Mouse (Mus musculus): ENCODE results near the gene Gda.

DNA sequence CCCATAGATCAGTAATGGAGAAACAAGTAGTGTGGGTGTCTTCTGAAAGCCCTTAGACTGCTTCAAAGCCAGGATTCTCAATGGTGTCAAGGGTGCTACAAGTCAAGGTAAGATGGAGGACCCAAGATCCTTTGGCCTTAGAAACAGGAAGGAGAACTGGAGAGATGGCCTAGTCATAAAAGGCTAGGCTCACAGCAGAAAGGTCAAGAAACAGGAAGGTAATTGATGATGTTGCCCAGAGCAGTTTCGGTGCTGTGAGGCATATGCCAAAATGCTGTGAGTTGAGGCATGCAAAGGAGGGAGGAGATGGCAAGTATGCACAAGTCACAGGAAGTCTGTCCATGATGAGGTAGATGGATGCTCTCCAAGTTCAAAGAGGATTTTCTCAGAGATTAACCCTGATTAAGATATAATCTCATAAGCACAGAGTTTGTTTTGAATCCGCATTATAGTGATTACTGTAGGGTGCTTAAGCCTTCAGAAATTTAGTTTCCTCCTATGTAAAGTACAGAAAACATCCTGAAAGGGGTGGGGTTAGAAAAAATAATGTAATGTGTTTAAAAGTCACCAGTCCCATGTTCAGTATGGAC, 26.2 kb upstream of the Gda start:
- TF ChIP-seq CTCF (IDR thresholded peaks at IDR 0.05; ENCODE audit: borderline replicate concordance, insufficient read depth, low read length) (no peak), POLR2A (IDR thresholded peaks at IDR 0.05; ENCODE audit: low read depth, low read length) (no peak)

Measured in embryonic fibroblast, embryonic 13.5 days (primary cell).